Mouse (Mus musculus): ENCODE results near the gene Nfix. TPM values are rescaled to one million over a fixed set of nuclear protein-coding genes. Genes with fewer than 3 reads are reported as not detected.

Nfix gene
- polyA plus RNA-seq, 1 experiment = 82.8 TPM

DNA sequence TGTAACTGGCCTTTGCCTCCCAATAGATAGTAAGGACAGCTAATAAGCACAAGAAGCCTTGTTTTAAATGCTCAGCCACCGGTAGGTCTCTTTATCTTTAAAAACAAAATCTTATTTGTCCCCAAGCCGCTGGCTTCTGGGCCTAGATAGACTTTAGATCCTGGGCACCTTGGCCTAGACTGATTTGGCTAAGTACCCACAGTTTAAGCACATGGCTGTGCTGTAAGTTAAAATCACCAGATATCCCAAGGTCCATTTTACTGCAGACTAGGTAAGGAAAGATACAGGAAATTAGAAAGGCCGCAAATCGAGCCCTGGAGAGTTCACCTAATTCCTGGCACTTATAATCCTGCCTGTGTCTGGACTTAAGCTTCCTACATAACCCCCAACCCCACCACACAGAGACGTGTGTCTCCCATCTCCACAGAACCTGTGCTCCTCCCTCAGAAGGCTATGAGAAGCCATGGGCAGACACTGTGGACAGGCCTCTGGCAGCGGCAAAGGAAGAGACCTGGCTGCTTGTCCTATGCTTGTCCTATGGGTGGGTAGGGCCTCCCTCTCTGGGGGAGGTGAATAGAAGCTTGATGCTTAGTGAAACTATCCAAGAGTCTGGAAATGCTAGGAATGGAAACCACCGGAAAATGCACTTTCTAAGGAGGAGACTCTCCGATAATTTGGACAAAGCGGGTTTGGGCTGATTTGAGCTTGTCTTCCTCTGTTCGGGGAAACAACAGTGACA is 22.1 kb downstream of the Nfix start:
- H3K4me1 ChIP-seq (ENCODE audit: control insufficient read depth, insufficient read depth, low read length) = peaks cover 20% of the 10 kb centered on the region
- no peak for TF ChIP-seq POLR2A (IDR thresholded peaks at IDR 0.05; ENCODE audit: extremely low read depth, insufficient read depth, low read length)
- TF ChIP-seq CTCF (IDR thresholded peaks at IDR 0.05; ENCODE audit: extremely low read depth, insufficient read depth, low read length) = no peak
- H3K27ac ChIP-seq (ENCODE audit: insufficient read depth, low read length) = peak overlapping the region; percentile 95
- H3K4me3 ChIP-seq (ENCODE audit: insufficient read depth, low read length) = no peak overlapping the region

DNA sequence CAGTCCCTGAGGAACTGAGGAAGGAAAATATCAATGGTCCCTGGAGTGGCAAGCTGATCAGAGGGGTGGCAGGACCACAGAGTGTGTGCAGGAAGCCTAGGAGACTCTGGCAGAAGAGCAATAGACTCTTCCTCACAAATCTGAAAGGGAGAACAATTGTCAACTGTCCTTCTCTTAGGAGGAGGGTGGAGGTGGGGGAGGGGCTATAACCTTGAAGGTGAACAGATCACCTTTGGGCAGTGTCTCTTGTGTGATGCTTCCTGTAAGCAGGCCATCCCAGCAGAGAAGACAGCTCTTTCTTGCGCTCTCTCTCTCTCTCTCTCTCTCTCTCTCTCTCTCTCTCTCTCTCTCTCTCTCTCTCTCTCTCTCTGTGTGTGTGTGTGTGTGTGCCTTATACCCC is 23.6 kb downstream of the Nfix start:
- Histone ChIP-seq H3K27ac (ENCODE audit: insufficient read depth, low read length) (0 out of 2 replicates have a peak overlapping the region, but pooled peaks have one; percentile 9), H3K4me3 (ENCODE audit: insufficient read depth, low read length) (no peak overlapping the region), H3K4me1 (ENCODE audit: control insufficient read depth, insufficient read depth, low read length) (peaks cover 16% of the 10 kb centered on the region)
- no peak for TF ChIP-seq CTCF (IDR thresholded peaks at IDR 0.05; ENCODE audit: extremely low read depth, insufficient read depth, low read length)
- no peak for TF ChIP-seq POLR2A (IDR thresholded peaks at IDR 0.05; ENCODE audit: extremely low read depth, insufficient read depth, low read length)

- Histone ChIP-seq H3K4me3 (ENCODE audit: insufficient read depth, low read length) (no peak overlapping the region), H3K4me1 (ENCODE audit: control insufficient read depth, insufficient read depth, low read length) (peaks cover 10% of the 10 kb centered on the region), H3K27ac (ENCODE audit: insufficient read depth, low read length) (peak overlapping the region; percentile 95)
- TF ChIP-seq CTCF (IDR thresholded peaks at IDR 0.05; ENCODE audit: extremely low read depth, insufficient read depth, low read length) (no peak), POLR2A (IDR thresholded peaks at IDR 0.05; ENCODE audit: extremely low read depth, insufficient read depth, low read length) (no peak)
Measured at GRCm38 (mm10) chr8:84775621-84776113, 24.5 kb downstream of the Nfix start.

DNA sequence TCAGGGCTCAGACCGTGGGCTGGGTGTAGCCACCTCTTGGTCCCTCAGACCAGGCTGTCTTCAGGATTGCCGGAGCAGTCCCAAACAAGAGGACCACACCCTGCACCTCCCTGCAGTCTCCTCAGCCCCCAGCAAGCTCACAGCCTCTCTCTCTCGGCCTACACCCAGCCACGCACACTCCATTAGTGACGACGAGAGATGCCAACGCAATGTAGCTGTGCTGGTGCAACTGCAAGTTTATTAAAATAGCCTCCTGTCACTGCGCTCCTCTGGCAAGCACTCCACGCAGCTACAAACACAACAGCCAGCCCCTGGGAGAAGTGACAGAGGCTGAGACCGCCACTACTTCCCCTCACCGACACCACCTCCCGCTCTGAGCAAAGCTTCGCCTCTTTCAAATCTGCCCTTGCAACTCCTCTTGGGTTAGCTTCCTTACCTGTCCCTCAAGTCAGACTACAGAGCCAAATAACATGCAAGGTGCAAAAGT is 25.0 kb downstream of the Nfix start:
- Histone ChIP-seq H3K4me3 (ENCODE audit: insufficient read depth, low read length) (no peak overlapping the region; the same call in 1 of the 2 replicates), H3K27ac (ENCODE audit: insufficient read depth, low read length) (peak overlapping the region; percentile 95), H3K4me1 (ENCODE audit: control insufficient read depth, insufficient read depth, low read length) (peaks cover 9% of the 10 kb centered on the region)
- TF ChIP-seq POLR2A (IDR thresholded peaks at IDR 0.05; ENCODE audit: extremely low read depth, insufficient read depth, low read length) (peak; percentile 33; the same call in 1 of the 2 replicates), CTCF (IDR thresholded peaks at IDR 0.05; ENCODE audit: extremely low read depth, insufficient read depth, low read length) (no peak)

DNA sequence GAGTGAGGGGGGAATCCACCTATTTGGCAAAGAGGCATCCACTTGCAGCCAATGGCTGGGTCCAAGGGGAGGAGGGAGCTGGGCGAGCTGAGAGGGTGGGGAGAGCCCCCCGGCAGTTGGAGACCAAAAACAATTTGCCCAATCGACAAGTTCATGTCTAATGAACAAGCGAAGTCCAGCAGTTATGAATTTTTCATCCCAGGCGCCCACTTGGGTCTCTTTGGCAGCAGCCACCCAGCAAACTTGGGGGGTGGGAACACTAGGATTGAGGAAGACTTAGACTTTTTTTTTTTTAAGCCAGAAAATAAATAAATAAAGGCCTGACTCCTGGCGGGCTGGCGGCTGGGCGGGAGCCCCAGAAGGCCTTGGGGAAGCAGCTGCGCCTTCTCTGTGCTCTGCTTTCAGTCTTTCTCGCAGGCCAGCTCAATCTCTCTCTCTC is 25.7 kb downstream of the Nfix start:
- Histone ChIP-seq H3K27ac (ENCODE audit: insufficient read depth, low read length) (peak overlapping the region; percentile 95), H3K4me3 (ENCODE audit: insufficient read depth, low read length) (no peak overlapping the region; the same call in 1 of the 2 replicates), H3K4me1 (ENCODE audit: control insufficient read depth, insufficient read depth, low read length) (peaks cover 9% of the 10 kb centered on the region)
- no peak for TF ChIP-seq CTCF (IDR thresholded peaks at IDR 0.05; ENCODE audit: extremely low read depth, insufficient read depth, low read length)
- no peak for TF ChIP-seq POLR2A (IDR thresholded peaks at IDR 0.05; ENCODE audit: extremely low read depth, insufficient read depth, low read length)

DNA sequence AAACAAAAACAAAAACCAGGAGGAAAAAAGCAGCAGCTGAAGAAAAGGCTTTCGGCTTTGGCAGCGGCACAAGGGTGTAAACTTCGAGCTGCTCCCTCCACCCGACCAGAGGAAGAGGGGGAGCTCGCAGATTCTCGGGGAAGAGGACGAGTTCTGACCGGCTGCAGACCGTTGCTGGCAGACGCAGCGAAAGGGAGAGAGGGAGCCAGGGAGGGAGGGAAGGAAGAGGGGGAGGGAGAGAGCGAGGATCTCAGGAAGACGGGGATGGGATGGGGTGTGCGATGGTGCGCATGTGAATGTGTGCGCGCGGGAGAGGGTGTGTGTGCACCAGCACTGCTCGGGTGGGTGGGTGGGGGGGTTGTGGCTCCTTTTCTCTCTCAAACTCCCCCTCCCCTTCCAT is 26.3 kb downstream of the Nfix start:
- Histone ChIP-seq H3K4me3 (ENCODE audit: insufficient read depth, low read length) (peak overlapping the region; percentile 72), H3K4me1 (ENCODE audit: control insufficient read depth, insufficient read depth, low read length) (peaks cover 8% of the 10 kb centered on the region), H3K27ac (ENCODE audit: insufficient read depth, low read length) (no peak overlapping the region)
- peak; percentile 87 for TF ChIP-seq POLR2A (IDR thresholded peaks at IDR 0.05; ENCODE audit: extremely low read depth, insufficient read depth, low read length)
- TF ChIP-seq CTCF (IDR thresholded peaks at IDR 0.05; ENCODE audit: extremely low read depth, insufficient read depth, low read length) = no peak

DNA sequence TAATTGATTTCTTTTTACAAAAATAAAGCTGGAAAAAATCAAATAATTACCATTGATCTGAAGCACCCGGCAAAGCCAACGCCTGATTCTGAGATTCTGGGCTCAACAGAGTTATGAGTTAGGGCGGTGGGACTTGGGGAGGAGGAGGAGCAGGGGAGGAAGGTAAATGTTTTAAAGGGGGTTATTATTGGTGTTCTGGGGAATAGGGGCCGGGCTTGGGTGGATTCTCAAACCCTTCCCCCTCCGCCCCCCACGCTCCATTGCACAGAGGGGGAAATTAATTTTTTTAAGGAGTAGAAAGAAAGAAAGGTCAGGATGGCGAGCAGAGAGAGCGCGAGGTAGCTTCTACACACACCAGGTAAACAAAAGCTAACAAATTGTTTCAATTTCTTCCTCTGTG is 26.8 kb downstream of the Nfix start:
- no peak for TF ChIP-seq CTCF (IDR thresholded peaks at IDR 0.05; ENCODE audit: extremely low read depth, insufficient read depth, low read length)
- 0 out of 2 replicates have a peak, but pooled peaks have one; percentile 36 for TF ChIP-seq POLR2A (IDR thresholded peaks at IDR 0.05; ENCODE audit: extremely low read depth, insufficient read depth, low read length)
- Histone ChIP-seq H3K27ac (ENCODE audit: insufficient read depth, low read length) (peak overlapping the region; percentile 98; the same call in 1 of the 2 replicates), H3K4me1 (ENCODE audit: control insufficient read depth, insufficient read depth, low read length) (peaks cover 6% of the 10 kb centered on the region), H3K4me3 (ENCODE audit: insufficient read depth, low read length) (peak overlapping the region; percentile 72)

DNA sequence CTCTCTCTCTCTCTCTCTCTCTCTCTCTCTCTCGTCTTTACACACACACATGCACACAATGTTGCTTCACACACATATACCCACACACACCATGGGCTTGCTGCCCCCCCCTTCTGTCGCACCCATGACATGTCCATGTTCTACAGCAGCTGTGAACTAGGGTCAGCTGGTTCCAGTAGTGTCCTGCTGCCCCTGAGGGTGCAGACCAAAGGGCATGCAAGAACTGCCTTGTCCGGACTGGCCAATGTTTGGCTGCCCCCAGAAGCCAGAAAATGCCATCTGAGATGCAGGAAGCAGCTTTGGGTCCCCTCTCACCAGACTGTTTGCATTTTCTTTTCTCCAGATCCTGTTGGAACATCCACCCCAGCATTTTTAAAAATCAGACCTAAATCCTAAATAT is 27.5 kb downstream of the Nfix start:
- Histone ChIP-seq H3K4me3 (ENCODE audit: insufficient read depth, low read length) (peak overlapping the region; percentile 72), H3K27ac (ENCODE audit: insufficient read depth, low read length) (peak overlapping the region; percentile 98), H3K4me1 (ENCODE audit: control insufficient read depth, insufficient read depth, low read length) (peaks cover 3% of the 10 kb centered on the region; the same call in 1 of the 2 replicates)
- TF ChIP-seq POLR2A (IDR thresholded peaks at IDR 0.05; ENCODE audit: extremely low read depth, insufficient read depth, low read length) (no peak), CTCF (IDR thresholded peaks at IDR 0.05; ENCODE audit: extremely low read depth, insufficient read depth, low read length) (no peak)

DNA sequence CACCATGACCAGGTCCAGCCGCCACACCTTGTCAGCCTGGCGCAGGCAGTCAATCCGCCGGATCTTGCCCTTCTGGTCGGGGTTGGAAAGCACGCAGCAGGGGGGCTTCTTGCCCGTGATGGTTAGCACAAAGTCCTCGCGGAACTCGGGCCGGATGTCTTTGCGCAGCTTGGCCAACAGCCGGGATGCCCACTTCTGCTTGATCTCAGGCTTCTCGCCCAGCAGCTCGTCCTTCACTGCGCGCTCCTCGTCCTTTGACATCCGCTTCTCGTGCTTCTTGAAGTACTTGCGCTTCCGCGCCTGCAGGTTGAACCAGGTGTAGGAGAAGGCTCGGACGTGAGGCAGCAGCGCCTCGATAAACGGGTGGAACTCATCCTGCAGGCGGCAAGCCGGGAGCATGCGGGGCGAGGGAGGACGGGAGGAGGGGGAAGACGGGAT is 28.2 kb downstream of the Nfix start:
- no peak for TF ChIP-seq CTCF (IDR thresholded peaks at IDR 0.05; ENCODE audit: extremely low read depth, insufficient read depth, low read length)
- no peak for TF ChIP-seq POLR2A (IDR thresholded peaks at IDR 0.05; ENCODE audit: extremely low read depth, insufficient read depth, low read length)
- Histone ChIP-seq H3K27ac (ENCODE audit: insufficient read depth, low read length) (peak overlapping the region; percentile 98), H3K4me1 (ENCODE audit: control insufficient read depth, insufficient read depth, low read length) (peaks cover 7% of the 10 kb centered on the region), H3K4me3 (ENCODE audit: insufficient read depth, low read length) (peak overlapping the region; percentile 72)

Measured in cortical plate, adult 2 months (tissue).